Mouse (Mus musculus) urinary bladder, postnatal 25 days (tissue): Measurements from ENCODE around the gene Mvb12a.
A peak's percentile ranks its signal among the peaks of the same experiment; 100 is the strongest.
"Not testable (repeated sequence)": the region's sequence is repeated elsewhere in the genome, so short reads cannot be mapped to it uniquely, and the experiment has no call there.

Experiments
- DNase-seq: peaks from one replicate; pipeline ENCODE4 v3.0.0; 2022; ENCODE audit warnings: low spot score

Gene Mvb12a

GRCm38 (mm10) chr8:71527162-71527870 is 15.4 kb upstream of the Mvb12a start:
- no peak for DNase-seq

- no peak for DNase-seq
Measured at GRCm38 (mm10) chr8:71528362-71529073, 14.2 kb upstream of the Mvb12a start.

GRCm38 (mm10) chr8:71530735-71531467 is 11.8 kb upstream of the Mvb12a start:
- not testable (repeated sequence) for DNase-seq

- DNase-seq = no peak
Measured at GRCm38 (mm10) chr8:71534263-71534810, 8.4 kb upstream of the Mvb12a start.

GRCm38 (mm10) chr8:71535663-71536062 is 7.1 kb upstream of the Mvb12a start:
- no peak for DNase-seq

GRCm38 (mm10) chr8:71537028-71537867 is 5.5 kb upstream of the Mvb12a start, which contains the start of gene Bst2:
Gene Bst2 (minus strand): TSS chr8:71537456.
- peak; percentile 73 for DNase-seq

GRCm38 (mm10) chr8:71543755-71544154 is 1.0 kb downstream of the Mvb12a start:
- no peak for DNase-seq

GRCm38 (mm10) chr8:71545053-71545452 is 2.3 kb downstream of the Mvb12a start:
- DNase-seq = no peak

- no peak for DNase-seq
Measured at GRCm38 (mm10) chr8:71547590-71547989, 4.9 kb downstream of the Mvb12a start.

- no peak for DNase-seq
Measured at GRCm38 (mm10) chr8:71550754-71551153, 8.0 kb downstream of the Mvb12a start.

GRCm38 (mm10) chr8:71552770-71553169 is 10.0 kb downstream of the Mvb12a start:
- no peak for DNase-seq

GRCm38 (mm10) chr8:71554001-71554400 is 11.3 kb downstream of the Mvb12a start:
- no peak for DNase-seq

GRCm38 (mm10) chr8:71554644-71555043 is 11.9 kb downstream of the Mvb12a start:
- no peak for DNase-seq

- DNase-seq = no peak
Measured at GRCm38 (mm10) chr8:71558071-71558957, 15.6 kb downstream of the Mvb12a start, which contains the start of gene Tmem221. Gene Tmem221 (minus strand): TSS chr8:71558871.

- peak; percentile 65 for DNase-seq
Measured at GRCm38 (mm10) chr8:71558958-71559690, 16.4 kb downstream of the Mvb12a start.

GRCm38 (mm10) chr8:71560071-71560470 is 17.3 kb downstream of the Mvb12a start:
- DNase-seq = no peak

GRCm38 (mm10) chr8:71560765-71561164 is 18.0 kb downstream of the Mvb12a start:
- DNase-seq = no peak

GRCm38 (mm10) chr8:71561401-71561800 is 18.7 kb downstream of the Mvb12a start:
- DNase-seq = peak; percentile 45

- peak; percentile 88 for DNase-seq
Measured at GRCm38 (mm10) chr8:71562751-71563150, 20.0 kb downstream of the Mvb12a start.

- DNase-seq = no peak
Measured at GRCm38 (mm10) chr8:71563992-71564391, 21.3 kb downstream of the Mvb12a start.
